Mouse (Mus musculus) CD4-positive, CD25-positive, alpha-beta regulatory T cell, adult 2 months (primary cell): ENCODE measurements around the gene Pwwp2b.
A peak's percentile ranks its signal among the peaks of the same experiment; 100 is the strongest.

Source experiments
- DNase-seq: peaks from one replicate; pipeline ENCODE4 v3.0.0-alpha.2; 2012; ENCODE audit warnings: low read depth, low spot score

The Pwwp2b gene

GRCm38 (mm10) chr7:139247881-139248614, at the start of gene Pwwp2b:
Gene Pwwp2b (plus strand): TSS chr7:139248482.
- peak; percentile 89 for DNase-seq

GRCm38 (mm10) chr7:139200108-139200507, 48.2 kb upstream of the Pwwp2b start:
- peak; percentile 45 for DNase-seq

- DNase-seq, result no peak
Observed at GRCm38 (mm10) chr7:139201209-139201608, 47.1 kb upstream of the Pwwp2b start.

GRCm38 (mm10) chr7:139208023-139208772, 40.1 kb upstream of the Pwwp2b start:
- DNase-seq, result peak; percentile 89

- DNase-seq, result no peak
Observed at GRCm38 (mm10) chr7:139208773-139209095, 39.5 kb upstream of the Pwwp2b start.

- no peak for DNase-seq
Observed at GRCm38 (mm10) chr7:139211761-139212160, 36.5 kb upstream of the Pwwp2b start.

- peak; percentile 100 for DNase-seq
Observed at GRCm38 (mm10) chr7:139212754-139213745, 35.2 kb upstream of the Pwwp2b start, which contains the start of the genes Lrrc27 and Stk32c. Gene Lrrc27 (plus strand): TSS chr7:139212988. Gene Stk32c (minus strand): TSS chr7:139213307.

GRCm38 (mm10) chr7:139213751-139214150, 34.5 kb upstream of the Pwwp2b start:
- DNase-seq, result no peak

GRCm38 (mm10) chr7:139214160-139214559, 34.1 kb upstream of the Pwwp2b start:
- no peak for DNase-seq

GRCm38 (mm10) chr7:139214596-139215340, 33.5 kb upstream of the Pwwp2b start:
- DNase-seq, result no peak

GRCm38 (mm10) chr7:139215516-139215915, 32.8 kb upstream of the Pwwp2b start:
- no peak for DNase-seq

GRCm38 (mm10) chr7:139215946-139216345, 32.3 kb upstream of the Pwwp2b start:
- no peak for DNase-seq

- DNase-seq, result no peak
Observed at GRCm38 (mm10) chr7:139216464-139216863, 31.8 kb upstream of the Pwwp2b start.

- no peak for DNase-seq
Observed at GRCm38 (mm10) chr7:139217046-139217445, 31.2 kb upstream of the Pwwp2b start.

- no peak for DNase-seq
Observed at GRCm38 (mm10) chr7:139218641-139219415, 29.5 kb upstream of the Pwwp2b start.

GRCm38 (mm10) chr7:139219486-139219885, 28.8 kb upstream of the Pwwp2b start:
- no peak for DNase-seq

GRCm38 (mm10) chr7:139220303-139220702, 28.0 kb upstream of the Pwwp2b start:
- DNase-seq, result no peak

- DNase-seq, result no peak
Observed at GRCm38 (mm10) chr7:139221072-139221471, 27.2 kb upstream of the Pwwp2b start.

- DNase-seq, result no peak
Observed at GRCm38 (mm10) chr7:139221856-139222255, 26.4 kb upstream of the Pwwp2b start.

GRCm38 (mm10) chr7:139222341-139222740, 25.9 kb upstream of the Pwwp2b start:
- no peak for DNase-seq
